Mouse (Mus musculus): ENCODE data around the gene Ackr3. TPM values are rescaled to one million over a fixed set of nuclear protein-coding genes. Genes with fewer than 3 reads are reported as not detected.

Gene Ackr3
- total and polyA plus RNA-seq, 3 experiments = not detected

DNA sequence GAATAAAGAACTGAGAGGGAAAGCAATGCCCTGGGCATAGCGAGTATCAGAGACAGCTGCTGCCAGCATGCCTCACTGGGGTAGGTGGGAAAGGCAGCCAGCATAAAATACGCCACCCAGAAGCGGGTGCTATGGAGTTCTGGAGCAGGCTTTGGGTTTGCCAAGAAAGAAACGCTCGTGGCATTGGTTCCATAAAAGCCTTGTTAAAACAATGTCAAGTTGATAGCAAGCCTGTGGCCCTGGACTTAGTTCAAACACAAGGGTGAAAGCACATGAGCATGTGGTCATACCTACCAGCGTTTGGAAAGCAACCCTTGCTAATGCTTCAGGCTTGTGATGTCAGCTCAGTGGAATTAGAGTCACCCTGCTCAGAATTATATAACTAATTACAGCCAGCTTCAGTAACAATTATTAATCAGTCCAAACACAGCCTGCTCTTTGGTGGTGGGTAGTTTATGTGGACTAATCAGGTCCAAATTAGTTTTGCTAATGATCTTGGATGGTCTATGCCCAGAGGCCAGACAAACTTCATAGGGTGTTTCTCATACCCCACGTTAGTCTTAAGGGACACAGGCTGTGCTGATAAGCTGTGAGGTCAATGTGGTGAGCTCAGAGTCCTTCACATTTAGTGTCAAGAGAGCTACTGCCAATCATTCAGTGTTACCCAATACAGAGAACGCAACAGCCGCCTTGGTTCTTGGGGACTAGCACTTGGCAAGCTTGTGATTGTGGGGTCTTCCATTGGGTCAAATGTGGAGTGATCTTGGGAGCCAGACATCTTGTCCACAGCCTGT is 34.5 kb downstream of the Ackr3 start:
- no peaks in the 10 kb centered on the region for H3K27me3 ChIP-seq (ENCODE audit: control insufficient read depth in 1 of 2, insufficient read depth in 2 of 2, low read length in 2 of 2)
- TF ChIP-seq UBTF (IDR thresholded peaks at IDR 0.05; ENCODE audit: borderline replicate concordance, insufficient read depth, low read depth, low read length) = no peak
- TF ChIP-seq ETS1 (IDR thresholded peaks at IDR 0.05; ENCODE audit: low read depth, low read length) = no peak
- no peak for TF ChIP-seq JUND (IDR thresholded peaks at IDR 0.05; ENCODE audit: low read depth, low read length)
- no peak for TF ChIP-seq SMC3 (IDR thresholded peaks at IDR 0.05; ENCODE audit: low read depth, low read length)
- no peak for TF ChIP-seq KAT2A (conservative IDR thresholded peaks at IDR 0.05; ENCODE audit: low read depth, low read length)
- TF ChIP-seq ELF1 (IDR thresholded peaks at IDR 0.05; ENCODE audit: low read depth, low read length) = no peak
- TF ChIP-seq ZMIZ1 (IDR thresholded peaks at IDR 0.05; ENCODE audit: low read depth, low read length) = no peak
- no peak for TF ChIP-seq HCFC1 (IDR thresholded peaks at IDR 0.05; ENCODE audit: low read depth, low read length)
- no peak for TF ChIP-seq MAX (IDR thresholded peaks at IDR 0.05; ENCODE audit: low read length)
- TF ChIP-seq USF1 (IDR thresholded peaks at IDR 0.05; ENCODE audit: low read depth, low read length) = no peak
- TF ChIP-seq NELFE (IDR thresholded peaks at IDR 0.05; ENCODE audit: low read depth, low read length) = no peak
- TF ChIP-seq MAZ (IDR thresholded peaks at IDR 0.05; ENCODE audit: low read depth, low read length) = no peak
- TF ChIP-seq CTCF (IDR thresholded peaks at IDR 0.05 in 2 of 3, conservative IDR thresholded peaks at IDR 0.05 in 1 of 3; ENCODE audit: control insufficient read depth in 1 of 3, insufficient read depth in 1 of 3, low read depth in 2 of 3, low read length in 3 of 3, poor library complexity in 1 of 3, severe bottlenecking in 1 of 3) = no peak
- TF ChIP-seq MXI1 (IDR thresholded peaks at IDR 0.05; ENCODE audit: low read depth, low read length) = no peak
- no peak for TF ChIP-seq RCOR1 (IDR thresholded peaks at IDR 0.05; ENCODE audit: low read depth, low read length)
- no peak for TF ChIP-seq USF2 (IDR thresholded peaks at IDR 0.05; ENCODE audit: borderline replicate concordance in 1 of 2, insufficient read depth in 1 of 2, low read depth in 1 of 2, low read length in 2 of 2)
- no peak for TF ChIP-seq TCF12 (IDR thresholded peaks at IDR 0.05; ENCODE audit: low read depth, low read length)
- no peak for TF ChIP-seq CHD2 (IDR thresholded peaks at IDR 0.05; ENCODE audit: low read length)
- no peak for TF ChIP-seq POLR2A (IDR thresholded peaks at IDR 0.05; ENCODE audit: control insufficient read depth in 1 of 2, insufficient read depth in 1 of 2, low read depth in 1 of 2, low read length in 2 of 2, poor library complexity in 1 of 2)
- no peak for TF ChIP-seq GABPA (IDR thresholded peaks at IDR 0.05; ENCODE audit: low read depth, low read length)

More for the DNA sequence above, 34.5 kb downstream of the Ackr3 start:
- Histone ChIP-seq H3K4me3 (ENCODE audit: control insufficient read depth in 1 of 2, insufficient read depth in 1 of 2, low read depth in 2 of 2, low read length in 2 of 2) (no peak overlapping the region), H3K9ac (ENCODE audit: control insufficient read depth, low read depth, low read length, poor library complexity, severe bottlenecking) (no peak overlapping the region), H3K36me3 (ENCODE audit: control insufficient read depth in 1 of 2, insufficient read depth in 2 of 2, low read length in 2 of 2) (no peaks in the 10 kb centered on the region), H3K4me1 (ENCODE audit: control insufficient read depth in 1 of 2, insufficient read depth in 2 of 2, low read length in 2 of 2) (no peaks in the 10 kb centered on the region), H3K79me2 (ENCODE audit: control insufficient read depth, insufficient read depth, low read length, poor library complexity) (no peaks in the 10 kb centered on the region), H3K9me3 (replicated peaks; ENCODE audit: insufficient read depth, low read length) (no peaks in the 10 kb centered on the region), H3K27ac (ENCODE audit: control insufficient read depth, low read depth, low read length) (no peak overlapping the region)
- DNase-seq (ENCODE audit: low read depth, low spot score) = no peak

All from MEL (cell line).